Mouse (Mus musculus): Measurements from ENCODE around the gene Gipr. TPM values are rescaled to one million over a fixed set of nuclear protein-coding genes. Genes with fewer than 3 reads are reported as not detected.
A peak's percentile ranks its signal among the peaks of the same experiment; 100 is the strongest.

The Gipr gene
- polyA plus RNA-seq, 1 experiment, result 1.2 TPM

- Histone ChIP-seq H3K36me3 (replicated peaks; ENCODE audit: low read length) (peaks cover 64% of the 10 kb centered on the region), H3K9me3 (no peaks in the 10 kb centered on the region), H3K27me3 (replicated peaks) (no peaks in the 10 kb centered on the region), H3K4me3 (replicated peaks) (peak overlapping the region; percentile 91), H3K4me1 (peaks cover 56% of the 10 kb centered on the region)
- TF ChIP-seq FLI1 (IDR thresholded peaks at IDR 0.05; ENCODE audit: low read length) (0 out of 2 replicates have a peak, but pooled peaks have one; percentile 40), GATA1 (IDR thresholded peaks at IDR 0.05; ENCODE audit: borderline replicate concordance, low read length) (no peak)
Observed at GRCm38 (mm10) chr7:19131324-19131848, 34.5 kb downstream of the Gipr start.

GRCm38 (mm10) chr7:19130657-19131056, 35.3 kb downstream of the Gipr start:
- Histone ChIP-seq H3K36me3 (replicated peaks; ENCODE audit: low read length) (peaks cover 64% of the 10 kb centered on the region), H3K9me3 (no peaks in the 10 kb centered on the region), H3K4me3 (replicated peaks) (peak overlapping the region; percentile 91), H3K27me3 (replicated peaks) (no peaks in the 10 kb centered on the region), H3K4me1 (peaks cover 58% of the 10 kb centered on the region)
- TF ChIP-seq FLI1 (IDR thresholded peaks at IDR 0.05; ENCODE audit: low read length) (no peak), GATA1 (IDR thresholded peaks at IDR 0.05; ENCODE audit: borderline replicate concordance, low read length) (no peak)

GRCm38 (mm10) chr7:19129396-19129795, 36.5 kb downstream of the Gipr start:
- Histone ChIP-seq H3K27me3 (replicated peaks) (no peaks in the 10 kb centered on the region), H3K9me3 (no peaks in the 10 kb centered on the region), H3K4me3 (replicated peaks) (no peak overlapping the region), H3K4me1 (peaks cover 59% of the 10 kb centered on the region), H3K36me3 (replicated peaks; ENCODE audit: low read length) (peaks cover 62% of the 10 kb centered on the region)
- TF ChIP-seq GATA1 (IDR thresholded peaks at IDR 0.05; ENCODE audit: borderline replicate concordance, low read length), result no peak
- no peak for TF ChIP-seq FLI1 (IDR thresholded peaks at IDR 0.05; ENCODE audit: low read length)

- TF ChIP-seq GATA1 (IDR thresholded peaks at IDR 0.05; ENCODE audit: borderline replicate concordance, low read length), result no peak
- no peak for TF ChIP-seq FLI1 (IDR thresholded peaks at IDR 0.05; ENCODE audit: low read length)
- Histone ChIP-seq H3K27me3 (replicated peaks) (no peaks in the 10 kb centered on the region), H3K4me3 (replicated peaks) (no peak overlapping the region), H3K36me3 (replicated peaks; ENCODE audit: low read length) (peaks cover 57% of the 10 kb centered on the region), H3K9me3 (no peaks in the 10 kb centered on the region), H3K4me1 (peaks cover 61% of the 10 kb centered on the region)
Observed at GRCm38 (mm10) chr7:19127744-19128143, 38.2 kb downstream of the Gipr start.

GRCm38 (mm10) chr7:19124713-19125112, 41.2 kb downstream of the Gipr start:
- peaks cover 54% of the 10 kb centered on the region for H3K36me3 ChIP-seq (replicated peaks; ENCODE audit: low read length)

GRCm38 (mm10) chr7:19121686-19122085, 44.2 kb downstream of the Gipr start:
- Histone ChIP-seq H3K9me3 (peaks cover 9% of the 10 kb centered on the region), H3K27me3 (replicated peaks) (no peaks in the 10 kb centered on the region), H3K4me1 (peaks cover 43% of the 10 kb centered on the region), H3K36me3 (replicated peaks; ENCODE audit: low read length) (peaks cover 34% of the 10 kb centered on the region), H3K4me3 (replicated peaks) (peak overlapping the region; percentile 38)
- TF ChIP-seq GATA1 (IDR thresholded peaks at IDR 0.05; ENCODE audit: borderline replicate concordance, low read length) (no peak), FLI1 (IDR thresholded peaks at IDR 0.05; ENCODE audit: low read length) (no peak)

More at GRCm38 (mm10) chr7:19124713-19125112, 41.2 kb downstream of the Gipr start:
- Histone ChIP-seq H3K4me1 (peaks cover 54% of the 10 kb centered on the region), H3K4me3 (replicated peaks) (no peak overlapping the region), H3K9me3 (no peaks in the 10 kb centered on the region), H3K27me3 (replicated peaks) (no peaks in the 10 kb centered on the region)
- TF ChIP-seq FLI1 (IDR thresholded peaks at IDR 0.05; ENCODE audit: low read length), result no peak
- TF ChIP-seq GATA1 (IDR thresholded peaks at IDR 0.05; ENCODE audit: borderline replicate concordance, low read length), result no peak

GRCm38 (mm10) chr7:19119631-19120429, 46.1 kb downstream of the Gipr start, which contains the start of gene Fbxo46:
Gene Fbxo46 (plus strand): TSS chr7:19119859.
- TF ChIP-seq FLI1 (IDR thresholded peaks at IDR 0.05; ENCODE audit: low read length) (no peak), GATA1 (IDR thresholded peaks at IDR 0.05; ENCODE audit: borderline replicate concordance, low read length) (no peak)
- Histone ChIP-seq H3K36me3 (replicated peaks; ENCODE audit: low read length) (peaks cover 18% of the 10 kb centered on the region), H3K27me3 (replicated peaks) (no peaks in the 10 kb centered on the region), H3K4me3 (replicated peaks) (peak within 1 kb of the TSS; percentile 97), H3K4me1 (peaks cover 38% of the 10 kb centered on the region), H3K9me3 (peaks cover 9% of the 10 kb centered on the region)

GRCm38 (mm10) chr7:19119083-19119482, 46.8 kb downstream of the Gipr start:
- Histone ChIP-seq H3K9me3 (peaks cover 9% of the 10 kb centered on the region), H3K27me3 (replicated peaks) (no peaks in the 10 kb centered on the region), H3K4me3 (replicated peaks) (peak overlapping the region; percentile 97), H3K36me3 (replicated peaks; ENCODE audit: low read length) (peaks cover 10% of the 10 kb centered on the region), H3K4me1 (peaks cover 31% of the 10 kb centered on the region)
- no peak for TF ChIP-seq GATA1 (IDR thresholded peaks at IDR 0.05; ENCODE audit: borderline replicate concordance, low read length)
- TF ChIP-seq FLI1 (IDR thresholded peaks at IDR 0.05; ENCODE audit: low read length), result no peak

GRCm38 (mm10) chr7:19118028-19118771, 47.7 kb downstream of the Gipr start, which contains the start of gene Gm4969:
Gene Gm4969 (minus strand): TSS chr7:19118368.
- H3K4me3 ChIP-seq (replicated peaks), result peak within 1 kb of the TSS; percentile 97
- TF ChIP-seq GATA1 (IDR thresholded peaks at IDR 0.05; ENCODE audit: borderline replicate concordance, low read length) (no peak), FLI1 (IDR thresholded peaks at IDR 0.05; ENCODE audit: low read length) (no peak)

More at GRCm38 (mm10) chr7:19118028-19118771, 47.7 kb downstream of the Gipr start, which contains the start of gene Gm4969:
- Histone ChIP-seq H3K9me3 (peaks cover 9% of the 10 kb centered on the region), H3K4me1 (peaks cover 34% of the 10 kb centered on the region), H3K36me3 (replicated peaks; ENCODE audit: low read length) (peaks cover 8% of the 10 kb centered on the region), H3K27me3 (replicated peaks) (no peaks in the 10 kb centered on the region)
